Mouse (Mus musculus) heart, postnatal 0 days (tissue): ENCODE measurements around the gene Gps2. TPM values are rescaled to one million over a fixed set of nuclear protein-coding genes. Genes with fewer than 3 reads are reported as not detected.

Experiments used
- ATAC-seq: fragments of 200-750 bp; cut with Nextera tagmentation; 2 replicates; pipeline ENCODE4 v1.8.0; 2017; ENCODE audit warnings: low read depth, moderate number of reproducible peaks, moderate library complexity; ENCODE audit not compliant: insufficient read depth
- DNase-seq: peaks from one replicate; pipeline ENCODE4 v3.0.0-alpha.2; 2016; ENCODE audit warnings: low spot score
- H3K27ac ChIP-seq: fragments of 300-500 bp; sonication (generic); 2 replicates; pipeline ENCODE4 v1.5.1; 2014; ENCODE audit warnings: low read depth, mild to moderate bottlenecking
- H3K27me3 ChIP-seq: fragments of 300-500 bp; sonication (generic); 2 replicates; pipeline ENCODE4 v1.6.1; 2014; ENCODE audit warnings: low read length, mixed read lengths; ENCODE audit not compliant: control insufficient read depth, insufficient read depth
- H3K36me3 ChIP-seq: fragments of 300-500 bp; sonication (generic); replicated peaks from 2 replicates; pipeline ENCODE4 v1.6.1; 2014; ENCODE audit warnings: low read length, mixed read lengths; ENCODE audit not compliant: control insufficient read depth, insufficient read depth
- H3K4me1 ChIP-seq: fragments of 300-500 bp; sonication (generic); 2 replicates; pipeline ENCODE4 v1.6.1; 2014; ENCODE audit warnings: antibody characterized with exemption; ENCODE audit not compliant: control insufficient read depth, insufficient read depth
- H3K4me2 ChIP-seq: fragments of 300-500 bp; sonication (generic); 2 replicates; pipeline ENCODE4 v1.6.1; 2014; ENCODE audit warnings: low read depth, mild to moderate bottlenecking, low read length, moderate library complexity
- H3K4me3 ChIP-seq: fragments of 300-500 bp; sonication (generic); 2 replicates; pipeline ENCODE4 v1.5.1; 2014; ENCODE audit warnings: low read depth, low read length
- H3K9ac ChIP-seq: fragments of 300-500 bp; sonication (generic); replicated peaks from 2 replicates; pipeline ENCODE4 v1.6.1; 2014; ENCODE audit warnings: low read depth, low read length, mixed read lengths
- H3K9me3 ChIP-seq: fragments of 300-500 bp; sonication (generic); replicated peaks from 2 replicates; pipeline ENCODE4 v1.6.1; 2016; ENCODE audit warnings: low read length; ENCODE audit not compliant: control insufficient read depth
- CTCF ChIP-seq: IDR thresholded peaks from 2 replicates; pipeline ENCODE4 v1.5.1; 2016; ENCODE audit warnings: antibody characterized with exemption, control low read depth, low read depth
- EP300 ChIP-seq: IDR thresholded peaks from 2 replicates; pipeline ENCODE4 v1.6.1; 2016; ENCODE audit warnings: antibody characterized with exemption, low read depth
- WGBS: fragments of 180-500 bp; shearing (Covaris S2); extraction: QIAGEN DNeasy Blood & Tissue Kit; methylation state at CpG from one replicate; pipeline ENCODE4 v1.1.7; 2014; 5-methylcytosine and 5-hydroxymethylcytosine counted together
- polyA plus RNA-seq: library from polyadenylated mRNA; unstranded; fragments of >200 nt; fragmentation: Nextera tagmentation; extraction: Ambion mirVana; gene quantifications from 2 replicates; pipeline ENCODE4 v1.2.1, GENCODE M21; 2015
- total RNA-seq: library from RNA; depleted of rRNA; stranded (reverse); fragments of >200 nt; gene quantifications from 2 replicates; pipeline ENCODE4 v1.2.3, GENCODE M21; 2014; ENCODE audit warnings: low replicate concordance

Gene Gps2
- total and polyA plus RNA-seq, 2 experiments from 2014 or later, result 37.1 to 48.6 TPM

- no peak overlapping the region for H3K4me3 ChIP-seq
- 13% methylated on average over 4 of the region's 4 CpGs for WGBS
- DNase-seq (peak; percentile 76), ATAC-seq (peak; percentile 69)
- TF ChIP-seq EP300 (no peak), CTCF (no peak)
- no peaks in the 10 kb centered on the region for H3K9me3 ChIP-seq
- H3K36me3 ChIP-seq, result no peaks in the 10 kb centered on the region
- H3K4me1 ChIP-seq, result peaks cover 12% of the 10 kb centered on the region
- H3K27ac ChIP-seq, result no peak overlapping the region
- H3K9ac ChIP-seq, result no peak overlapping the region
- peaks cover 17% of the 10 kb centered on the region; the same call in 1 of the 2 replicates for H3K27me3 ChIP-seq
- H3K4me2 ChIP-seq, result no peak overlapping the region
Observed at GRCm38 (mm10) chr11:69891482-69891881, 22.2 kb upstream of the Gps2 start.

- ATAC-seq (no peak), DNase-seq (no peak)
- WGBS, result 60% methylated on average over 5 of the region's 5 CpGs
- TF ChIP-seq CTCF (no peak), EP300 (no peak)
- Histone ChIP-seq H3K9ac (no peak overlapping the region), H3K27me3 (peaks cover 11% of the 10 kb centered on the region; the same call in 1 of the 2 replicates), H3K4me2 (no peak overlapping the region), H3K27ac (peak overlapping the region; percentile 40; the same call in 1 of the 2 replicates), H3K4me1 (peaks cover 12% of the 10 kb centered on the region), H3K36me3 (no peaks in the 10 kb centered on the region), H3K9me3 (no peaks in the 10 kb centered on the region), H3K4me3 (no peak overlapping the region; the same call in 1 of the 2 replicates)
Observed at GRCm38 (mm10) chr11:69894671-69895070, 19.0 kb upstream of the Gps2 start.

- no peaks in the 10 kb centered on the region for H3K9me3 ChIP-seq
- H3K4me2 ChIP-seq, result no peak within 1 kb of the TSS
- TF ChIP-seq EP300, result no peak
- TF ChIP-seq CTCF, result no peak
- H3K9ac ChIP-seq, result no peak within 1 kb of the TSS
- 66% methylated on average over 4 of the region's 4 CpGs for WGBS
- peak within 1 kb of the TSS; percentile 40; the same call in 1 of the 2 replicates for H3K27ac ChIP-seq
- no peak for ATAC-seq
- DNase-seq, result no peak
- H3K4me3 ChIP-seq, result no peak within 1 kb of the TSS; the same call in 1 of the 2 replicates
- H3K4me1 ChIP-seq, result peaks cover 18% of the 10 kb centered on the region
- H3K27me3 ChIP-seq, result peaks cover 8% of the 10 kb centered on the region; the same call in 1 of the 2 replicates
- no peaks in the 10 kb centered on the region for H3K36me3 ChIP-seq
Observed at GRCm38 (mm10) chr11:69895291-69895690, 18.4 kb upstream of the Gps2 start, which contains the start of gene Acap1. Acap1 (minus strand) TSS chr11:69895539.

DNA sequence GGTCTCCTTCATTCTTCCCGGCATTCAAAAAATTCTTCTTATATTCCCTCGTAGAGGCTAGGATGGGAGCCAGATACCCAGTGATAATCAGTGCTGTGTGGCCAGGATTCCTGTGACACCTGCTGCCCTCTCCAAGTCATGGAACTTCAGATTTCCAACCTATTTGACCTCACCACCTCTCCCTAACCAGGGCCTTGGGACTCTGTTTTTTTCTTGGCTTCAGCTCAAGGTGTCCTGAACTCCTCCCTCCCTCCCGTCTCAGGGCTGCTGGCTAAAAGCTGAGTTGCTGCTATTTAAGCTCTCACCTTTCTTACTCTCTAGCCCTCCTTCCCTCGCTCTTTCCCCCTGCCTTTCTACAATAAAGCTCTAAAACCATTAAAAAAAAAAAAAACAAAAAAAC lies 13.8 kb upstream of the Gps2 start:
- H3K4me2 ChIP-seq, result peak overlapping the region; percentile 83
- DNase-seq (no peak), ATAC-seq (no peak)
- no peak overlapping the region; the same call in none of the 2 replicates for H3K9ac ChIP-seq
- H3K36me3 ChIP-seq, result peaks cover 11% of the 10 kb centered on the region
- TF ChIP-seq CTCF (no peak), EP300 (no peak)
- 35% methylated on average over 4 of the region's 4 CpGs for WGBS
- no peak overlapping the region for H3K27ac ChIP-seq
- H3K4me1 ChIP-seq, result peaks cover 18% of the 10 kb centered on the region; the same call in 1 of the 2 replicates
- no peaks in the 10 kb centered on the region for H3K9me3 ChIP-seq
- no peaks in the 10 kb centered on the region for H3K27me3 ChIP-seq
- H3K4me3 ChIP-seq, result peak overlapping the region; percentile 72

GRCm38 (mm10) chr11:69900471-69901405 lies 12.9 kb upstream of the Gps2 start, which contains the start of the genes 2810408A11Rik and Neurl4:
2810408A11Rik (minus strand) TSS chr11:69900987.
Neurl4 (plus strand) TSS chr11:69901072.
- Histone ChIP-seq H3K27me3 (no peaks in the 10 kb centered on the region), H3K36me3 (peaks cover 17% of the 10 kb centered on the region), H3K9me3 (no peaks in the 10 kb centered on the region), H3K4me1 (peaks cover 18% of the 10 kb centered on the region; the same call in 1 of the 2 replicates), H3K4me3 (peak within 1 kb of the TSS; percentile 72), H3K27ac (peak within 1 kb of the TSS; percentile 95), H3K4me2 (peak within 1 kb of the TSS; percentile 83), H3K9ac (peak within 1 kb of the TSS; percentile 85)
- no peak for TF ChIP-seq EP300
- TF ChIP-seq CTCF, result no peak
- under 1% methylated on average over 38 of the region's 38 CpGs for WGBS
- ATAC-seq (peak; percentile 89), DNase-seq (peak; percentile 96)
